Mouse (Mus musculus) myocyte (in vitro differentiated cells): ENCODE data around the gene Fcer1g.

Source experiments
- CEBPB ChIP-seq: IDR thresholded peaks from 2 replicates; pipeline ENCODE4 v1.6.1; 2011; ENCODE audit warnings: mild to moderate bottlenecking, moderate library complexity; ENCODE audit not compliant: poor library complexity, insufficient read depth, severe bottlenecking
- E2F4 ChIP-seq: IDR thresholded peaks from one replicate; pipeline ENCODE4 v1.6.1; 2011; ENCODE audit warnings: mild to moderate bottlenecking, control low read depth, moderate library complexity; ENCODE audit not compliant: insufficient read depth
- MAX ChIP-seq: IDR thresholded peaks from one replicate; pipeline ENCODE4 v1.6.1; 2011; ENCODE audit warnings: low read depth, mild to moderate bottlenecking, control low read depth
- MYOD1 ChIP-seq, 3 experiments: IDR thresholded peaks; one replicate each; pipeline ENCODE4 v1.6.1; 2011; ENCODE audit warnings: control low read depth in 2 of 3, low read depth in 2 of 3, mild to moderate bottlenecking in 2 of 3, moderate library complexity in 1 of 3; ENCODE audit not compliant: insufficient read length in 2 of 3, control insufficient read depth in 1 of 3
- MYOG ChIP-seq, 3 experiments: IDR thresholded peaks; one replicate each; pipeline ENCODE4 v1.6.1; 2011; ENCODE audit warnings: control low read depth in 2 of 3, low read depth in 2 of 3, mild to moderate bottlenecking in 2 of 3; ENCODE audit not compliant: insufficient read length in 2 of 3, control insufficient read depth in 1 of 3, insufficient read depth in 1 of 3
- POLR2A ChIP-seq: IDR thresholded peaks from one replicate; pipeline ENCODE4 v1.6.1; 2011; ENCODE audit warnings: low read depth, mild to moderate bottlenecking, control low read depth, moderate library complexity; ENCODE audit not compliant: insufficient read length
- POLR2AphosphoS2 ChIP-seq: IDR thresholded peaks from one replicate; pipeline ENCODE4 v1.6.1; 2011; ENCODE audit warnings: low read depth, control low read depth; ENCODE audit not compliant: insufficient read length
- SRF ChIP-seq: IDR thresholded peaks from one replicate; pipeline ENCODE4 v1.6.1; 2011; ENCODE audit warnings: low read depth; ENCODE audit not compliant: control insufficient read depth, insufficient read length
- TCF12 ChIP-seq: IDR thresholded peaks from one replicate; pipeline ENCODE4 v1.6.1; 2011; ENCODE audit warnings: mild to moderate bottlenecking, control low read depth; ENCODE audit not compliant: poor library complexity, insufficient read depth, severe bottlenecking
- USF1 ChIP-seq: IDR thresholded peaks from one replicate; pipeline ENCODE4 v1.6.1; 2011; ENCODE audit warnings: low read depth, mild to moderate bottlenecking, control low read depth, moderate library complexity

DNA sequence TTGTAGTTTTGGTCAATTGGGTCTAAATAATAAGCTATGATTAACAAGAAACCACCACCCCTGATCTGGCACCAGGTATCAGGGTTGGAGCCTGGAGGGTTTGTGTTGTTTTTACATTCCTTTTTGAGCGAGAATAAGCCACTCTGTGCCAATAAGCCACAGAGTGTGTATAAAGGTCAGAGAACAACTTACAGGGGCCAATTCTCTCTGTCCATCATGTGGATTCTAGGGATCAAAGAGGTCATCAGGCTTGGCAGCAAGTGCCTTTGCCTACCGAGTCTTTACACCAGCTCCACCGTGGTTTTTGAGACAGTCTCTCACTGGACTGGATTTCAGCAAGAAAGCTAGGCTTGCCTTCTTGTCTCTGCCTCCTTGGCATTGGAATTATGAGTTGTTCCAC lies 21.3 kb downstream of the Fcer1g start:
- no peak for TF ChIP-seq POLR2A
- TF ChIP-seq SRF, result no peak
- no peak for TF ChIP-seq USF1
- TF ChIP-seq MYOD1 (IDR thresholded peaks at IDR 0.05; ENCODE audit: control insufficient read depth in 1 of 3, insufficient read length in 2 of 3, low read depth in 2 of 3), result no peak
- TF ChIP-seq TCF12, result no peak
- TF ChIP-seq POLR2AphosphoS2, result no peak
- TF ChIP-seq MYOG (IDR thresholded peaks at IDR 0.05; ENCODE audit: control insufficient read depth in 1 of 3, insufficient read depth in 1 of 3, insufficient read length in 2 of 3, low read depth in 2 of 3), result no peak
- no peak for TF ChIP-seq MAX
- no peak for TF ChIP-seq E2F4
- TF ChIP-seq CEBPB, result no peak
